Mouse (Mus musculus) embryo, embryonic 11.5 days (tissue): ENCODE measurements around the gene Pcnx.
A peak's percentile ranks its signal among the peaks of the same experiment; 100 is the strongest.

ENCODE experiments used
- DNase-seq: peaks from one replicate; pipeline ENCODE4 v3.0.0-alpha.2; 2012; ENCODE audit warnings: low read depth, low spot score

The Pcnx gene

GRCm38 (mm10) chr12:81853543-81853942 lies 6.3 kb upstream of the Pcnx start:
- no peak for DNase-seq

GRCm38 (mm10) chr12:81855031-81855430 lies 4.8 kb upstream of the Pcnx start:
- DNase-seq: no peak

- DNase-seq: no peak
Measured at GRCm38 (mm10) chr12:81856696-81857095, 3.1 kb upstream of the Pcnx start.

GRCm38 (mm10) chr12:81857251-81857650 lies 2.6 kb upstream of the Pcnx start:
- DNase-seq: no peak

GRCm38 (mm10) chr12:81857978-81858569 lies 1.7 kb upstream of the Pcnx start:
- no peak for DNase-seq

- DNase-seq: peak; percentile 51
Measured at GRCm38 (mm10) chr12:81860308-81861181, 722 bp downstream of the Pcnx start.

GRCm38 (mm10) chr12:81861199-81862085 lies 1.6 kb downstream of the Pcnx start:
- no peak for DNase-seq

GRCm38 (mm10) chr12:81862351-81862802 lies 2.6 kb downstream of the Pcnx start:
- no peak for DNase-seq

GRCm38 (mm10) chr12:81863949-81864348 lies 4.1 kb downstream of the Pcnx start:
- DNase-seq: no peak

GRCm38 (mm10) chr12:81865183-81865582 lies 5.4 kb downstream of the Pcnx start:
- DNase-seq: no peak

- no peak for DNase-seq
Measured at GRCm38 (mm10) chr12:81867316-81867715, 7.5 kb downstream of the Pcnx start.

- no peak for DNase-seq
Measured at GRCm38 (mm10) chr12:81869205-81869940, 9.6 kb downstream of the Pcnx start.

GRCm38 (mm10) chr12:81873345-81873744 lies 13.5 kb downstream of the Pcnx start:
- DNase-seq: no peak

GRCm38 (mm10) chr12:81880161-81880560 lies 20.3 kb downstream of the Pcnx start:
- no peak for DNase-seq

- no peak for DNase-seq
Measured at GRCm38 (mm10) chr12:81883255-81884106, 23.7 kb downstream of the Pcnx start.

GRCm38 (mm10) chr12:81884107-81884398 lies 24.2 kb downstream of the Pcnx start:
- DNase-seq: no peak

GRCm38 (mm10) chr12:81884983-81885382 lies 25.2 kb downstream of the Pcnx start:
- no peak for DNase-seq

GRCm38 (mm10) chr12:81885982-81886381 lies 26.2 kb downstream of the Pcnx start:
- no peak for DNase-seq

GRCm38 (mm10) chr12:81888954-81889353 lies 29.1 kb downstream of the Pcnx start:
- no peak for DNase-seq

GRCm38 (mm10) chr12:81891946-81892345 lies 32.1 kb downstream of the Pcnx start:
- DNase-seq: no peak

- DNase-seq: no peak
Measured at GRCm38 (mm10) chr12:81894311-81894710, 34.5 kb downstream of the Pcnx start.
